Mouse (Mus musculus): ENCODE measurements around the gene Ube3b.

Gene Ube3b

GRCm38 (mm10) chr5:114373581-114373980 is 6.8 kb upstream of the Ube3b start:
- DNase-seq (ENCODE audit: low read depth, low spot score) = no peak

- DNase-seq (ENCODE audit: low read depth, low spot score) = no peak
Measured at GRCm38 (mm10) chr5:114374409-114375213, 5.8 kb upstream of the Ube3b start.

- peak; percentile 73 for DNase-seq (ENCODE audit: low read depth, low spot score)
Measured at GRCm38 (mm10) chr5:114378177-114378920, 2.1 kb upstream of the Ube3b start.

DNA sequence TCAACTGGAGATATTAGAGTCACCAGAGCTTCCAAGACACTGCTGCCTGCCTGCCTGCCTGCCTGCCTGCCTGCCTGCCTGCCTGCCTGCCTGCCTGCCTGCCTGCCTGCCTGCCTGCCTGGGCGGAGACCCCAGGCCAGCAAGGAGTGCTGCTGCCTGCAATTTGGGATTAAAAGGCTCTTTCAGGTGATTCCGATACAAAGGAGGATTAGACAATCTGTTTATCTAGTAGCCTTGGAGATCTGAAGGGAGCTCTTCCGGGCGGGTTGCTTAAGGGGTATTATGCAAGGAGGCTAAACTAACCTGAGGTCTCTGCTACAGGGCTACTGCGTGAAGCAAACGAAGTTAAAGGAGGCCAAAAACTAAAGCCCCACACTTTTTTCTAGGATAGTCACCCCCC is 1.5 kb upstream of the Ube3b start:
- DNase-seq (ENCODE audit: low read depth, low spot score) = peak; percentile 54

GRCm38 (mm10) chr5:114379763-114380162 is 644 bp upstream of the Ube3b start:
- peak; percentile 55 for DNase-seq (ENCODE audit: low read depth, low spot score)

GRCm38 (mm10) chr5:114381013-114381351 is 575 bp downstream of the Ube3b start:
- no peak for DNase-seq (ENCODE audit: low read depth, low spot score)

DNA sequence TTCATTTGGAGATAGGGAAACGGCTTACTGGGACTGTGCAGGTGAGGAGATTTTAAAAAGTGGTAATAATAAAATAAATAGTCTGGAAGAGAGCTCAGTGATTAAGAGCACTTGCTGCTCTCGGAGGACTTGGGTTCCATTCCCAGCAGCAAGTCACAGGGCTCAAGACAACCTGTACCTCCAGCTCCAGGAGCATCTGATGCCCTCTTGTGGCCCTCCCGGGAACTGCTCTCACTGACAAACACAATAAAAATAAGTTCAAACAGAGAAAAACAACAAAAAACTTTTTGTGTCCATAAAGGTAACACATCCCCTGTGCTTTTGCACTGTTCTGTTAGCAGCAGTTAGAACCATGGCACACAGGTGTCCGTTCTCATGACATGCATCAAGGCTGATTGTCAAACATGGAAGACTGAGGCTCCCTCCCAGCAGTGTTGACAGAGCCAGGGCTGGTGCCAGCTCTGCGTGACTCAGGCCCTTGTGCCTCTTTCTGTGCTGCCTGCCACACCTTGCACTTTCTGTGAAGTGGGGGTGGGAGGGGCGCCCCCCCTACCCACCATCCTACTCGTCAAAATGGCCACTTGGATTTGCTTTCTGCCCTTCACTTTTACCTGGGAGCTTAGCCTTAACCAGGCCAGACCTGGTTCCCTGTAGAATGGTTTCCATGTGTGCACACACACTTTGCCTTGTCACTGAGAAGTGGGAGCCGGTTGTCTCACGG is 2.9 kb downstream of the Ube3b start:
- peak; percentile 76 for DNase-seq (ENCODE audit: low read depth, low spot score)

- no peak for DNase-seq (ENCODE audit: low read depth, low spot score)
Measured at GRCm38 (mm10) chr5:114384448-114384847, 4.0 kb downstream of the Ube3b start.

- peak; percentile 83 for DNase-seq (ENCODE audit: low read depth, low spot score)
Measured at GRCm38 (mm10) chr5:114393169-114393568, 12.8 kb downstream of the Ube3b start.

- DNase-seq (ENCODE audit: low read depth, low spot score) = no peak
Measured at GRCm38 (mm10) chr5:114406592-114406991, 26.2 kb downstream of the Ube3b start.

DNA sequence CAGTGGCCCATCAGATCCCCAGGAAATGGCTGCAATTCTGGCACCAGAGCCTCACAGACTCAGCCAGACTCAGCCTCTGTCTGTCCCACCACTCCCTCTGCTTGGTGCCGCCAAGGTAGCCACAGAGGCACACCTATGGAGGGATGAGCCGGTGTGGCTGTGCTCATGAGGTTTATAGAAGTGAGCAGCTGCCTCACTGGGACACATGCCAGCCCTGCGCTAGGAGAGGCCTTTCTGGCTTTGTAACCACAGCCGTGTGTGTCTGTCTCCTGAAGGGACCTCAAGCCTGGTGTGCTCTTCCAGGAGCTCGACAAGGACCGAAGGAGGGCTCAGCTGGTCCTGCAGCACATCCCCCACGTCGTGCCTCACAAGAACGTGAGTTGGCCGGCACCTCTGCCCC is 26.9 kb downstream of the Ube3b start:
- DNase-seq (ENCODE audit: low read depth, low spot score) = peak; percentile 84

- DNase-seq (ENCODE audit: low read depth, low spot score) = peak; percentile 89
Measured at GRCm38 (mm10) chr5:114407810-114408209, 27.4 kb downstream of the Ube3b start.

- DNase-seq (ENCODE audit: low read depth, low spot score) = no peak
Measured at GRCm38 (mm10) chr5:114408846-114409245, 28.4 kb downstream of the Ube3b start.

- no peak for DNase-seq (ENCODE audit: low read depth, low spot score)
Measured at GRCm38 (mm10) chr5:114410429-114410828, 30.0 kb downstream of the Ube3b start.

- DNase-seq (ENCODE audit: low read depth, low spot score) = peak; percentile 83
Measured at GRCm38 (mm10) chr5:114412361-114412998, 32.1 kb downstream of the Ube3b start.

DNA sequence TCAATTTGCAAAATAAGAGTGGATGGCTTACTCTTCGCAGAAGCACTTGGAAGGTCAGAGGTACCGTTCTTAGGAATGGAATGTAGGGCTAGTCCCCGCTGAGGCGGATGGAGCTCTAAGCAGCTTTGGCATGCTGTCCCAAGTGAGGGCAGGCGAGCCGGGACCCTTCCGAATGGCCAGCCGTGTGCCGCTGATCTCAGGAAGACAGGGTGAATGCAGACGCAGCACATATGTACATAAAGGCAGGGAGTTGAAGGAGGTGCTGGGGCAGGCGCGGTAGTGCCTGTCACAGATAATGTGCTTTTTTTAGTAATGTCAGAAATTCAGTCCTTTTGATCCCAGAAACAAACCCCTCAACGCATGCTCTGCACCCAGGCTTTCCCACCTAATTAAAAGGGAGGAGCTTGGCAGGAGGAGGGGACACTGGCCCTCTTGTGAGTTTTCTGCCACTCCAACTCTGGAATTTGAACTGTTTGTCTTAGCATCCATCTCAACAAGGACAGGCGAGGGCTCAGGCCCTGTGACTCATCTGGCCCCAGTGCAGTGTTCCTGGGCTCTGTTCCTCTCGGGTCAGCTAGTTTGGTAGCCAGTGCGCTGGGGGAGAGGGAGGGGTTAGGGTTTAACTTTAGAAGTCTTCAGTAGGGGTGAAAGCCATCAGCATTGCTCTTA is 32.8 kb downstream of the Ube3b start:
- peak; percentile 93 for DNase-seq (ENCODE audit: low read depth, low spot score)

DNA sequence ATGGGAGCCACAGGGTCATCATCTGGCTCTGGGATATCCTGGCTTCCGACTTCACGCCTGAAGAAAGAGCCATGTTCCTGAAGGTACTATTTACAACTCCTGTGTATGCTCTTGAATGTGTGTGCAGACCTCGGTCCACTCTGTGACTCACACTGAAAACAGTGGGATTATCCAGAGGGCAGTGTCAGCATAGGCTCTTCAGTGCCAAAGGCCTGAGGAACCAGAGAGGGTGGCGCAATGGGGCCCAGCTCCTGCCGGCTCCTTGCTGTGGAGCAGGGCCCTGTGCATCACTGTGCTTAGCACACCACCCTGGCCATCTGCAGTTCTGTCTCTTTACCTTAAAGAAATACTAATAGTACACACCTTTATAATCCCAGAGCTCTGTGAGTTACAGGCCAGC is 35.2 kb downstream of the Ube3b start:
- DNase-seq (ENCODE audit: low read depth, low spot score) = peak; percentile 79

DNA sequence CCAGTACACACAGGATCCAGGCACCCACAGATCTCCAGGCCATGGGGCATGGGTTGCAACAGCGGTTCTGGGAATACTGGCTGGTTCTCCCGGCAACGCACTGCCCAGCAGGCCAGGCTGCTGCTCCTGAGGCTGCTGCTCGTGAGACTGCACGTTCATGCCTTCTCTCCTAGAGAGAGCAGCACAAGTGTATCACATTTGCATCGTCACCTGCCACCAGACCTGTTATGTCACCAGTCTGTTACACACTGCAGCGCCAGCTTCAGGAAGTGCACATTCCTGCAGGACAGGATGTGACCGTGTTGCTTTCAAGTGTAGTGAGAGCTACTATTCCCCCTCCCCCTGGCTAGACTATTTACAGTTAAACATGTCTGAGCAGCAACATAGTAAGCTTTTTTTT is 36.4 kb downstream of the Ube3b start:
- no peak for DNase-seq (ENCODE audit: low read depth, low spot score)

GRCm38 (mm10) chr5:114418541-114418940 is 38.1 kb downstream of the Ube3b start:
- DNase-seq (ENCODE audit: low read depth, low spot score) = peak; percentile 33

GRCm38 (mm10) chr5:114421561-114422298 is 41.3 kb downstream of the Ube3b start:
- DNase-seq (ENCODE audit: low read depth, low spot score) = no peak

DNA sequence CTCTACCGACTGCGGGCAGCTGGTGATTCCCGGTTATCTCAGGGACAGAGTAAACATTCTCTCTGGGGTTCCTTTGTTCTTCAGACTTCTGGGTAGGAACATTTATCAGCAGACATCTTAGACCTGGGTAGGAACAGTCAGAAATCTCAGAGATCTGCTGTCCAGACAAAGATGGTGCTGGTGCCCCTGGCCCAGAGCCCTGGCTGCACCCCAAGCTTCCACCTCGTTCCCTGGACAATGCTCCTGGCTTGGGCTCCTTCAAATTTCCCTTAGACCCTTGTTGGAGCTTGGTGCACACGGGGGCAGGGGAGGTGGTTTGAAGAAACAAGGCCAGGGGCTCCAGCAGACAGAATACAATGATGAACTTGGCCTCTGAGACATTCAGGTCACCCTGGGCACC is 42.2 kb downstream of the Ube3b start:
- no peak for DNase-seq (ENCODE audit: low read depth, low spot score)

All from 3T3-L1 (cell line).